Mouse (Mus musculus) lung, postnatal 0 days (tissue): ENCODE measurements around the gene Socs7. TPM values are rescaled to one million over a fixed set of nuclear protein-coding genes. Genes with fewer than 3 reads are reported as not detected.

Experiments
- ATAC-seq: fragments of 200-750 bp; cut with Nextera tagmentation; 2 replicates; pipeline ENCODE4 v1.8.0; 2017; ENCODE audit warnings: moderate library complexity
- DNase-seq: peaks from one replicate; pipeline ENCODE4 v3.0.0-alpha.2; 2016; ENCODE audit warnings: low spot score
- H3K27ac ChIP-seq: fragments of 300-500 bp; sonication (generic); 2 replicates; pipeline ENCODE4 v1.5.1; 2014; ENCODE audit warnings: antibody characterized with exemption, mild to moderate bottlenecking, low read length, mixed read lengths
- H3K27me3 ChIP-seq: fragments of 300-500 bp; sonication (generic); replicated peaks from 2 replicates; pipeline ENCODE4 v1.6.1; 2014; ENCODE audit warnings: low read length, mixed read lengths; ENCODE audit not compliant: insufficient read depth
- H3K36me3 ChIP-seq: fragments of 300-500 bp; sonication (generic); 2 replicates; pipeline ENCODE4 v1.6.1; 2014; ENCODE audit warnings: low read length, mixed read lengths; ENCODE audit not compliant: insufficient read depth
- H3K4me1 ChIP-seq: fragments of 300-500 bp; sonication (generic); 2 replicates; pipeline ENCODE4 v1.6.1; 2014; ENCODE audit warnings: antibody characterized with exemption, low read depth, low read length, mixed read lengths; ENCODE audit not compliant: insufficient read depth
- H3K4me2 ChIP-seq: fragments of 300-500 bp; sonication (generic); replicated peaks from 2 replicates; pipeline ENCODE4 v1.6.1; 2014; ENCODE audit warnings: low read depth, mild to moderate bottlenecking, low read length, moderate library complexity, mixed read lengths
- H3K4me3 ChIP-seq: fragments of 300-500 bp; sonication (generic); 2 replicates; pipeline ENCODE4 v1.5.1; 2014; ENCODE audit warnings: low read depth, low read length
- H3K9ac ChIP-seq: fragments of 300-500 bp; sonication (generic); replicated peaks from 2 replicates; pipeline ENCODE4 v1.6.1; 2014; ENCODE audit warnings: low read depth, mild to moderate bottlenecking
- H3K9me3 ChIP-seq: fragments of 300-500 bp; sonication (generic); 2 replicates; pipeline ENCODE4 v1.6.1; 2016; ENCODE audit warnings: low read length, mixed read lengths
- CTCF ChIP-seq: IDR thresholded peaks from 2 replicates; pipeline ENCODE4 v1.5.1; 2016; ENCODE audit warnings: antibody characterized with exemption, mild to moderate bottlenecking
- EP300 ChIP-seq: IDR thresholded peaks from 2 replicates; pipeline ENCODE4 v1.6.1; 2016; ENCODE audit warnings: antibody characterized with exemption, mild to moderate bottlenecking, control low read depth
- WGBS: fragments of 180-500 bp; shearing (Covaris S2); extraction: QIAGEN DNeasy Blood & Tissue Kit; methylation state at CpG from one replicate; pipeline ENCODE4 v1.1.7; 2014; 5-methylcytosine and 5-hydroxymethylcytosine counted together
- polyA plus RNA-seq: library from polyadenylated mRNA; unstranded; fragments of >200 nt; fragmentation: Nextera tagmentation; extraction: Ambion mirVana; gene quantifications from 2 replicates; pipeline ENCODE4 v1.2.1, GENCODE M21; 2015

Gene Socs7
- polyA plus RNA-seq, 1 experiment from 2014 or later, result 2.4 TPM

GRCm38 (mm10) chr11:97432983-97433539, 70.7 kb downstream of the Socs7 start:
- no peak overlapping the region for H3K4me3 ChIP-seq
- DNase-seq (peak; percentile 26), ATAC-seq (no peak)
- no peak for TF ChIP-seq EP300
- no peak for TF ChIP-seq CTCF
- H3K4me1 ChIP-seq, result peaks cover 27% of the 10 kb centered on the region; the same call in 1 of the 2 replicates
- no peak overlapping the region for H3K27ac ChIP-seq
- no peak overlapping the region for H3K4me2 ChIP-seq
- H3K9ac ChIP-seq, result no peak overlapping the region
- H3K9me3 ChIP-seq, result no peaks in the 10 kb centered on the region
- H3K27me3 ChIP-seq, result no peaks in the 10 kb centered on the region
- no peaks in the 10 kb centered on the region for H3K36me3 ChIP-seq
- WGBS, result 36% methylated on average over 8 of the region's 8 CpGs

- Histone ChIP-seq H3K4me2 (no peak overlapping the region; the same call in 1 of the 2 replicates), H3K4me1 (peaks cover 35% of the 10 kb centered on the region), H3K27ac (peak overlapping the region; percentile 97; the same call in 1 of the 2 replicates), H3K27me3 (no peaks in the 10 kb centered on the region), H3K36me3 (no peaks in the 10 kb centered on the region), H3K9ac (no peak overlapping the region), H3K4me3 (no peak overlapping the region), H3K9me3 (no peaks in the 10 kb centered on the region)
- TF ChIP-seq EP300 (no peak), CTCF (no peak)
- WGBS, result 87% methylated on average over 8 of the region's 8 CpGs
- ATAC-seq (no peak), DNase-seq (no peak)
Observed at GRCm38 (mm10) chr11:97434121-97434520, 71.8 kb downstream of the Socs7 start.

GRCm38 (mm10) chr11:97434704-97435454, 72.5 kb downstream of the Socs7 start:
- WGBS, result 2% methylated on average over 15 of the region's 15 CpGs
- H3K4me1 ChIP-seq, result peaks cover 42% of the 10 kb centered on the region
- ATAC-seq (peak; percentile 84), DNase-seq (peak; percentile 99)
- peak overlapping the region; percentile 28 for H3K4me3 ChIP-seq
- H3K9ac ChIP-seq, result no peak overlapping the region; the same call in none of the 2 replicates
- H3K4me2 ChIP-seq, result peak overlapping the region; percentile 48
- peak overlapping the region; percentile 97 for H3K27ac ChIP-seq
- H3K27me3 ChIP-seq, result no peaks in the 10 kb centered on the region
- no peaks in the 10 kb centered on the region for H3K9me3 ChIP-seq
- H3K36me3 ChIP-seq, result no peaks in the 10 kb centered on the region
- TF ChIP-seq CTCF (peak; percentile 66), EP300 (no peak)

GRCm38 (mm10) chr11:97435808-97436491, 73.6 kb downstream of the Socs7 start:
- Histone ChIP-seq H3K27me3 (no peaks in the 10 kb centered on the region), H3K27ac (peak overlapping the region; percentile 97), H3K9ac (no peak overlapping the region; the same call in 1 of the 2 replicates), H3K4me1 (peaks cover 42% of the 10 kb centered on the region), H3K36me3 (no peaks in the 10 kb centered on the region), H3K4me2 (peak overlapping the region; percentile 48), H3K4me3 (0 out of 2 replicates have a peak overlapping the region, but pooled peaks have one; percentile 5), H3K9me3 (no peaks in the 10 kb centered on the region)
- TF ChIP-seq CTCF (no peak), EP300 (no peak)
- DNase-seq, result peak; percentile 75
- peak; percentile 12 for ATAC-seq
- WGBS, result 28% methylated on average over 10 of the region's 13 CpGs

- Histone ChIP-seq H3K27ac (peak overlapping the region; percentile 94), H3K9me3 (no peaks in the 10 kb centered on the region), H3K27me3 (no peaks in the 10 kb centered on the region), H3K4me2 (no peak overlapping the region), H3K4me1 (peaks cover 56% of the 10 kb centered on the region), H3K4me3 (no peak overlapping the region), H3K36me3 (no peaks in the 10 kb centered on the region), H3K9ac (no peak overlapping the region)
- peak; percentile 95 for DNase-seq
- TF ChIP-seq EP300, result peak; percentile 87
- no peak for TF ChIP-seq CTCF
- 4% methylated on average over 4 of the region's 5 CpGs for WGBS
- ATAC-seq, result peak; percentile 38
Observed at GRCm38 (mm10) chr11:97437745-97438144, 75.4 kb downstream of the Socs7 start.

GRCm38 (mm10) chr11:97438868-97439267, 76.5 kb downstream of the Socs7 start:
- ATAC-seq (peak; percentile 7), DNase-seq (peak; percentile 68)
- H3K9me3 ChIP-seq, result no peaks in the 10 kb centered on the region
- TF ChIP-seq EP300 (peak; percentile 6; the same call in 1 of the 2 replicates), CTCF (no peak; the same call in 1 of the 2 replicates)
- 44% methylated on average over 9 of the region's 9 CpGs for WGBS
- H3K27ac ChIP-seq, result peak overlapping the region; percentile 94
- H3K36me3 ChIP-seq, result no peaks in the 10 kb centered on the region
- no peak overlapping the region for H3K4me3 ChIP-seq
- H3K4me2 ChIP-seq, result peak overlapping the region; percentile 94; the same call in 1 of the 2 replicates
- peaks cover 61% of the 10 kb centered on the region for H3K4me1 ChIP-seq
- H3K9ac ChIP-seq, result no peak overlapping the region
- H3K27me3 ChIP-seq, result no peaks in the 10 kb centered on the region
